ENCODE assay signal across 7 mouse cellular contexts in the genomic region with DNA sequence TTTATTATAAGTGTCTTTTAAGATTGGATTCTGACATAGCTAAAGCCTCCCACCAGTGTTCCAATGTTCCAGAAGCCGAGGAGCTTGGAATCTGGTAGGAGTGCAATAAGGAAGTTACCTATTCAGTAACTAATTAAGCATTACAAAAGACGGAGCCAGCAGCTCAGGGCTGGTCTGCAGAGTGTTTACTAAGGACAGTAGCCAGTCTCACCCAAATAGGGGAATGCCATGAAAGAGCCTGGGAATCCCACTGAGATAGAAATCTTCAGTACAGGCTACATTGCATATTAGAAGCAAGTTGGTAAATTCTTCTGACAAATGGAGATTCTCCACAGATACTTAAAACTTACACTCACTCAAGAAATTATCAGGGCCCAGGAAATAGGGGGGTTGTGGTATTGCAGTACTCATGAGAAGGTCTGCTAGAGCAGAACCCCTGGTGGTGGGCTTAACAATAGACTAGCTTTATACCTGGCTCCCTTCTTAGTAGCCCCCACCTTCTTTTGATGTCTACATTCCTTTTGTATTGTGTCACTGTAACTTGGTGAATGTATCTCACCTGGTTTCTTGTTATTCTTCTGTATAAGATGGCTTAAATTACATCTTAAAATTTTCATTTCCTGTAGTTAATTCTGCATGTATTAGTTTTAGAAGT.
DNase-seq lines count a peak whose midpoint lies in the region; TF ChIP-seq lines count a peak whose summit lies in the region.
"Not testable (repeated sequence)": the region's sequence is repeated elsewhere in the genome, so short reads cannot be mapped to it uniquely, and the experiment has no call there.

No protein-coding gene starts in this region.

- TF ChIP-seq POLR2A in kidney, adult 2 months (IDR thresholded peaks at IDR 0.05; ENCODE audit: low read depth, low read length), result not testable (repeated sequence)

- not testable (repeated sequence) for H3K4me1 ChIP-seq in ES-E14 (ENCODE audit: control insufficient read depth in 2 of 2, insufficient read depth in 2 of 2, low read length in 2 of 2, poor library complexity in 1 of 2); kidney, adult 2 months (ENCODE audit: control insufficient read depth, insufficient read depth, low read length)

- H3K27ac ChIP-seq in ES-E14 (ENCODE audit: insufficient read depth, low read depth, low read length, poor library complexity, severe bottlenecking); kidney, adult 2 months (ENCODE audit: insufficient read depth, low read depth, low read length): not testable (repeated sequence)

- H3K4me3 ChIP-seq in ES-E14 (ENCODE audit: insufficient read depth in 1 of 2, low read depth in 1 of 2, low read length in 2 of 2, poor library complexity in 1 of 2, severe bottlenecking in 1 of 2); kidney, adult 2 months (ENCODE audit: insufficient read depth, low read depth, low read length): not testable (repeated sequence)

- peak; percentile 42 for DNase-seq in ES-CJ7 (ENCODE audit: low read depth, low spot score)
- peak; percentile 28 for DNase-seq in ES-E14 (ENCODE audit: low read depth, low spot score)
- DNase-seq in R1 (ENCODE audit: low read depth, low spot score), result peak; percentile 82
- peak; percentile 68 for DNase-seq in ZHBTc4 (ENCODE audit: low read depth, low spot score)
- DNase-seq in kidney, adult 2 months, result peak; percentile 47
- DNase-seq in kidney, adult 8-10 months, result peak; percentile 3 to 19
- DNase-seq in kidney, adult 9 months, result peak; percentile 56

- H3K36me3 ChIP-seq in ES-E14 (ENCODE audit: control insufficient read depth, insufficient read depth, low read length, poor library complexity, severe bottlenecking); kidney, adult 2 months (ENCODE audit: control insufficient read depth, insufficient read depth, low read length): not testable (repeated sequence)

- in situ Hi-C loops in ES-E14 (cut with MboI; ENCODE audit: low sequenced_read_pairs in 2 of 2, unreplicated experiment in 2 of 2), result not testable (repeated sequence)

- H3K27me3 ChIP-seq in kidney, adult 2 months (replicated peaks; ENCODE audit: control insufficient read depth, insufficient read depth, low read length), result not testable (repeated sequence)

- H3K9ac ChIP-seq in ES-E14 (ENCODE audit: insufficient read depth, low read depth, low read length, poor library complexity, severe bottlenecking), result not testable (repeated sequence)

- 36% methylated on average over 2 of the region's 2 CpGs for WGBS in kidney, adult 2 months

- not testable (repeated sequence) for H3K9me3 ChIP-seq in ES-E14 (ENCODE audit: control insufficient read depth, insufficient read depth, low read depth, low read length)

- TF ChIP-seq CTCF in kidney, adult 2 months (conservative IDR thresholded peaks at IDR 0.05; ENCODE audit: insufficient read depth, insufficient read length, low read depth, low read length), result not testable (repeated sequence)

Comparison
In these comparisons a context has a peak if more than half of its experiments do, and no peak if none do; other contexts are left out.
1. DNase-seq: peak in every context shown above with its lines; median percentile 82 in R1; 68 in ZHBTc4; 56 in kidney, adult 9 months; 47 in kidney, adult 2 months; 42 in ES-CJ7; 28 in ES-E14; 11 in kidney, adult 8-10 months.